Mouse (Mus musculus) ovary, adult 2 months (tissue): ENCODE measurements around the gene Gm49345. TPM values are rescaled to one million over a fixed set of nuclear protein-coding genes. Genes with fewer than 3 reads are reported as not detected.

ENCODE experiments used
- polyA plus RNA-seq: library from polyadenylated mRNA; depleted of rRNA; stranded (reverse); fragments of >200 nt; gene quantifications from 2 replicates; pipeline ENCODE4 v1.2.3, GENCODE M21; 2012; rRNA removed

Gm49345 gene
- polyA plus RNA-seq = not detected in 2 replicates

GRCm38 (mm10) chr13:67637294-67638007 lies at the start of gene Gm49345, which contains the start of gene Zfp729a:
Gene Gm49345, minus strand, starts transcription at chr13:67637769.
Gene Zfp729a, minus strand, starts transcription at chr13:67637791.

DNA sequence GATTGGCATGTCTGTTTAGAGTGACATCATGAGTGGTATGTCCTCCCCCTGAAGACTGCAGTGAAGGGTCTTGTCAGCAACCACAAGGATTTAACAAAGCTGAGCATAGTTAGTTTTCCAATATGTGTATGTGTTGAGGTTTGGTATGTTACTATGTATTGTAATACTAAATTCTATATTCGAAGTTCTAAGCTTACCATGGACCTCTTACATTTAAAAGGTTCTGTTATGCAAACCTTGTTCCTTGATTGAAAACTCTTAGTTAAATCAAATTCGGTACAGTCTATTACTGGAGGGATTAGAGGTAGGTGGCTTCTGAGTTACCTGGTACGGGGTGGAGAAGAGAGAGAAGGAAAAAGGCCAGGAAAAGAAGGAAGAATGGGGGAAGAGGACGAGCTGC lies 49.4 kb upstream of the Gm49345 start, which contains the start of gene Zfp738:
Zfp738 (minus strand) TSS at position 101 of the 400 bp plus-strand sequence.

DNA sequence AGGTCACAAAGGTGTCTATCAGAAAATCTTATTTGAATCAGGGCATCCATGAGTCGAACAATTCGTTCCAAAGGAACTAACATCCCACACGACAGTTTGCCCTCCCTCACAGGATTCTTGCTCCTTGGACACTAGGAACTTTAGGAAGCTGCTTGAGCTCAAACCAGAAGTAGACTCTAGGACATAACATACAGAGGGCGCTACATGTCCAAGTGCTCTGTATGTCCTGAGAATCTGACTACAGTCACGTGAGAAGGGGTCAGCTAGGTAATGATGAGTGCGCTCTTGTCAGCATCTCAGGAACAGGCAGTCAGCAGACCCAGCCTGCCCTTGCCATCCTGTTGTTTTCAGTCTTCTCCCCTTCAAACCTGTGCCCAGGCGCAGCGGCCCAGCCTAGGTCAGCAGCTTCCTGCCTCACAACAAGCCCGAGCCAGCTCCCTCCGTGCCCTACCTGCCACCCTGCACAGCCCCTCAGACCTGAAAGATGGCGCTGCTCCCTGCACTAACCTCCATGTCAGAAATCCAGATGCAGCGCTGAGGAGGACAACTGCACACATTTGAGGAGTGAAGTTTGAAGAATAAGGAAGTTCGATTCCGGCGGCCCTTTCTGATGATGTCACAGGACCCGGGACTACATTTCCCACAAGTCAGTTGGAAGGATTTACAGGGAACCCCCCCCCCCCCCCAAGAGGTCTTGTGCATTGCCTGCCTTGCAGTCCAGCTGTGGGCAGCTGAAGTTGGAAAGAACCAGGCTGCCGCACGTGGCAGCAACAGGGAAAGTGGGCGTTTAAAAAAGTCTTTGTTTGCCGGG lies 28.3 kb downstream of the Gm49345 start, which contains the start of gene Zfp729b:
Zfp729b (minus strand) TSS at position 642 of the 811 bp plus-strand sequence.

GRCm38 (mm10) chr13:67553730-67554129 lies 83.8 kb downstream of the Gm49345 start, which contains the start of gene Zfp748:
Gene Zfp748, minus strand, starts transcription at chr13:67553830.

Other genes starting within 250 kb of the Gm49345 start
- 0.67 and 0.81 TPM in 2 replicates for gene Zfp429, start 237.9 kb downstream of the Gm49345 start, polyA plus RNA-seq
- 0.20 and 0.44 TPM in 2 replicates for gene Zfp459, start 216.4 kb downstream of the Gm49345 start, polyA plus RNA-seq
- gene Zfp874a, start 186.1 kb downstream of the Gm49345 start, polyA plus RNA-seq = 0.49 and 0.68 TPM in 2 replicates
- gene Zfp874b, start 153.5 kb downstream of the Gm49345 start, polyA plus RNA-seq = 2.3 and 2.8 TPM in 2 replicates
- 0.70 and 0.79 TPM in 2 replicates for gene Zfp58, start 137.2 kb downstream of the Gm49345 start, polyA plus RNA-seq
- gene Gm26965, start 111.6 kb downstream of the Gm49345 start, polyA plus RNA-seq = not detected in 2 replicates
- gene Zfp87, start 111.6 kb downstream of the Gm49345 start, polyA plus RNA-seq = 12.3 and 25.6 TPM in 2 replicates
- gene Zfp748, start 83.9 kb downstream of the Gm49345 start, polyA plus RNA-seq = 3.1 and 4.7 TPM in 2 replicates
- gene Zfp729b, start 28.1 kb downstream of the Gm49345 start, polyA plus RNA-seq = 0.05 and 0.14 TPM in 2 replicates
- 0.46 and 1.1 TPM in 2 replicates for gene Zfp729a, start within 50 bp of the Gm49345 start, polyA plus RNA-seq
- gene Zfp738, start 49.3 kb upstream of the Gm49345 start, polyA plus RNA-seq = 2.9 and 3.4 TPM in 2 replicates
- 0.31 and 0.92 TPM in 2 replicates for gene Zfp65, start 91.4 kb upstream of the Gm49345 start, polyA plus RNA-seq
- gene Zfp85, start 117.5 kb upstream of the Gm49345 start, polyA plus RNA-seq = 0.07 and 0.14 TPM in 2 replicates
- 0.61 and 0.90 TPM in 2 replicates for gene Zfp493, start 141.9 kb upstream of the Gm49345 start, polyA plus RNA-seq
- gene Zfp273, start 176.0 kb upstream of the Gm49345 start, polyA plus RNA-seq = 0.14 and 0.58 TPM in 2 replicates
- 0.35 TPM in 1 of 2 replicates, not detected in the other for gene Gm10037, start 193.3 kb upstream of the Gm49345 start, polyA plus RNA-seq
- gene BC048507, start 225.6 kb upstream of the Gm49345 start, polyA plus RNA-seq = not detected in 2 replicates